Mouse (Mus musculus) G1E (cell line): Measurements from ENCODE around the gene Aven. TPM values are rescaled to one million over a fixed set of nuclear protein-coding genes. Genes with fewer than 3 reads are reported as not detected.
"Not testable (repeated sequence)": the region's sequence is repeated elsewhere in the genome, so short reads cannot be mapped to it uniquely, and the experiment has no call there.

Experiments used
- ATAC-seq: 2 replicates; pipeline ENCODE4 v1.8.0; 2016; ENCODE audit warnings: mild to moderate bottlenecking; ENCODE audit not compliant: insufficient number of reproducible peaks, poor library complexity, low FRiP score, severe bottlenecking; ENCODE audit errors: extremely low read depth
- DNase-seq: peaks from one replicate; pipeline ENCODE4 v3.0.0; 2012; ENCODE audit warnings: low spot score
- H3K27me3 ChIP-seq: 2 replicates; pipeline ENCODE4 v1.6.1; 2012; ENCODE audit warnings: mild to moderate bottlenecking, low read length, inconsistent platforms; ENCODE audit not compliant: insufficient read depth
- H3K36me3 ChIP-seq: replicated peaks from 2 replicates; pipeline ENCODE3; 2012; ENCODE audit warnings: mild to moderate bottlenecking, inconsistent platforms
- H3K4me1 ChIP-seq: 2 replicates; pipeline ENCODE4 v1.6.1; 2012; ENCODE audit warnings: low read depth, low read length, inconsistent platforms, mixed read lengths; ENCODE audit not compliant: insufficient read depth
- H3K4me3 ChIP-seq: 2 replicates; pipeline ENCODE4 v1.5.1; 2012; ENCODE audit warnings: low read depth, mild to moderate bottlenecking, inconsistent platforms, low read length, moderate library complexity, mixed read lengths
- H3K9me3 ChIP-seq: replicated peaks from 2 replicates; pipeline ENCODE4 v1.6.1; 2012; ENCODE audit warnings: inconsistent platforms
- CTCF ChIP-seq: IDR thresholded peaks from 2 replicates; pipeline ENCODE4 v1.5.1; 2012; ENCODE audit warnings: low read depth, low read length, inconsistent platforms, mixed read lengths
- GATA1 ChIP-seq: IDR thresholded peaks from 2 replicates; pipeline ENCODE4 v1.6.1; 2012; ENCODE audit warnings: borderline replicate concordance, low read length, inconsistent platforms, mixed read lengths
- GATA2 ChIP-seq: IDR thresholded peaks from 2 replicates; pipeline ENCODE4 v1.6.1; 2012; ENCODE audit warnings: low read depth, low read length, inconsistent platforms, borderline replicate concordance
- POLR2AphosphoS5 ChIP-seq: IDR thresholded peaks from 2 replicates; pipeline ENCODE4 v1.6.1; 2012; ENCODE audit warnings: low read depth, low read length, inconsistent platforms; ENCODE audit not compliant: insufficient replicate concordance
- TAL1 ChIP-seq: conservative IDR thresholded peaks from 2 replicates; pipeline ENCODE4 v1.6.1; 2012; ENCODE audit warnings: low read depth, low read length, inconsistent platforms, mixed read lengths
- polyA plus RNA-seq: library from polyadenylated mRNA; stranded (reverse); fragments of >175 nt; gene quantifications from 2 replicates; pipeline ENCODE4 v1.2.3, GENCODE M21; 2012
- total RNA-seq, 2 experiments: library from RNA; stranded (forward) in 1 of 2; stranded (reverse) in 1 of 2; fragments of 200-1000 nt in 1 of 2; fragments of >200 nt in 1 of 2; fragmentation: Nextera tagmentation in 1 of 2; gene quantifications; 2 replicates each; pipeline ENCODE4 v1.2.3; 2014 to 2017

The Aven gene
- 9.8 and 11.4 TPM in 2 replicates for total RNA-seq (2014; fragmentation: Nextera tagmentation)
- total RNA-seq (2017) = 25.5 and 29.7 TPM in 2 replicates
- polyA plus RNA-seq = 6.9 and 10.2 TPM in 2 replicates

GRCm38 (mm10) chr2:112492856-112493538, at the start of gene Aven:
Aven (plus strand) TSS chr2:112492964.
- Histone ChIP-seq H3K9me3 (no peaks in the 10 kb centered on the region), H3K36me3 (peaks cover 7% of the 10 kb centered on the region), H3K4me1 (peaks cover 38% of the 10 kb centered on the region), H3K27me3 (no peaks in the 10 kb centered on the region), H3K4me3 (peak within 1 kb of the TSS; percentile 78)
- ATAC-seq = peak; percentile 64
- DNase-seq = peak; percentile 86
- TF ChIP-seq CTCF (no peak), GATA1 (no peak)

- peaks cover 3% of the 10 kb centered on the region for H3K4me1 ChIP-seq
- H3K9me3 ChIP-seq = no peaks in the 10 kb centered on the region
- H3K27me3 ChIP-seq = peaks cover 2% of the 10 kb centered on the region; the same call in 1 of the 2 replicates
- no peaks in the 10 kb centered on the region for H3K36me3 ChIP-seq
- no peak overlapping the region for H3K4me3 ChIP-seq
- TF ChIP-seq POLR2AphosphoS5 = no peak
- TF ChIP-seq GATA2 = no peak
- no peak for TF ChIP-seq TAL1
- TF ChIP-seq GATA1 = no peak
- TF ChIP-seq CTCF = no peak
- ATAC-seq (no peak), DNase-seq (no peak)
These were observed 49.3 kb upstream of the Aven start for GRCm38 (mm10) chr2:112443491-112443890.

GRCm38 (mm10) chr2:112445511-112445910, 47.3 kb upstream of the Aven start:
- no peak for DNase-seq
- no peaks in the 10 kb centered on the region for H3K9me3 ChIP-seq
- TF ChIP-seq GATA2 (no peak), POLR2AphosphoS5 (no peak), CTCF (no peak), TAL1 (no peak)

GRCm38 (mm10) chr2:112448046-112448445, 44.7 kb upstream of the Aven start:
- H3K27me3 ChIP-seq, DNase-seq, H3K9me3 ChIP-seq, H3K4me3 ChIP-seq, H3K36me3 ChIP-seq, ATAC-seq: not testable (repeated sequence)
- H3K4me1 ChIP-seq = peaks cover 19% of the 10 kb centered on the region

More at GRCm38 (mm10) chr2:112445511-112445910, 47.3 kb upstream of the Aven start:
- H3K27me3 ChIP-seq = peaks cover 2% of the 10 kb centered on the region; the same call in 1 of the 2 replicates
- H3K4me1 ChIP-seq = peaks cover 12% of the 10 kb centered on the region
- H3K4me3 ChIP-seq = no peak overlapping the region
- ATAC-seq = no peak
- H3K36me3 ChIP-seq = no peaks in the 10 kb centered on the region

GRCm38 (mm10) chr2:112448510-112449059, 44.2 kb upstream of the Aven start:
- H3K4me3 ChIP-seq = no peak overlapping the region
- no peak for DNase-seq
- H3K36me3 ChIP-seq = no peaks in the 10 kb centered on the region
- ATAC-seq = no peak
- H3K4me1 ChIP-seq = peaks cover 19% of the 10 kb centered on the region
- TF ChIP-seq GATA1 (no peak), GATA2 (no peak), CTCF (no peak), POLR2AphosphoS5 (no peak)
- H3K27me3 ChIP-seq = no peaks in the 10 kb centered on the region
- no peaks in the 10 kb centered on the region for H3K9me3 ChIP-seq

- no peaks in the 10 kb centered on the region for H3K27me3 ChIP-seq
- TF ChIP-seq GATA2 (no peak), GATA1 (no peak), CTCF (no peak), TAL1 (no peak), POLR2AphosphoS5 (no peak)
- no peaks in the 10 kb centered on the region for H3K9me3 ChIP-seq
- H3K36me3 ChIP-seq = no peaks in the 10 kb centered on the region
- peaks cover 23% of the 10 kb centered on the region for H3K4me1 ChIP-seq
- ATAC-seq (0 out of 2 replicates have a peak, but pooled peaks have one; percentile 50), DNase-seq (peak; percentile 6)
- H3K4me3 ChIP-seq = no peak overlapping the region
These were observed 43.0 kb upstream of the Aven start for GRCm38 (mm10) chr2:112449597-112450296.

- not testable (repeated sequence) for H3K9me3 ChIP-seq, H3K4me3 ChIP-seq, DNase-seq, ATAC-seq, H3K36me3 ChIP-seq, H3K27me3 ChIP-seq
- H3K4me1 ChIP-seq = peaks cover 29% of the 10 kb centered on the region
These were observed 40.3 kb upstream of the Aven start for GRCm38 (mm10) chr2:112452513-112452912.
